Mouse (Mus musculus) cortical plate, adult 2 months (tissue): Measurements from ENCODE around the gene Capza3.

Experiments
- CTCF ChIP-seq: fragments of 200-500 bp; IDR thresholded peaks from 2 replicates; pipeline ENCODE4 v1.5.1; 2011; ENCODE audit warnings: mild to moderate bottlenecking, control low read depth, low read length; ENCODE audit not compliant: insufficient read depth; ENCODE audit errors: extremely low read depth
- POLR2A ChIP-seq: fragments of 200-500 bp; IDR thresholded peaks from 2 replicates; pipeline ENCODE4 v1.6.1; 2011; ENCODE audit warnings: mild to moderate bottlenecking, low read length, control low read depth; ENCODE audit not compliant: insufficient read depth; ENCODE audit errors: extremely low read depth

DNA sequence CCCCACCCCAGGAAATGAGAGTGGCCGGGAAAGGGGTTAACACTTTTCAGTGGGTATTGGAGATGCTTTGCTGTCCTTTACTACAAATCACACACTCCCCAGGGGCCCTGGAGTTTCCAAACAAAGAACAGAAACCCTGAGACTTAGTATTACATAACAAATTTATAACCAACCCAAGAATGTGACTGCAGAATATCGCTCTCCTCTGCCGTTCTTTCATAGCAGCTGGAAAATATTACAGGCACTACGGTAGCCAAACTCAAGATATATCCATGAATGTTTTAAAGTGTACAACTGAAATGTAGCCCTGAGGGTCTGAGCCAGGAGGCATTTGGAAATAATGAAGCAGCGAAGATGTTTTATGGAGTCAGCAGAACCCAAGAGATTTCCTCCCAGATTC is 10.4 kb downstream of the Capza3 start:
- no peak for TF ChIP-seq CTCF
- TF ChIP-seq POLR2A: no peak
